Mouse (Mus musculus): ENCODE data around the gene Evi5l. TPM values are rescaled to one million over a fixed set of nuclear protein-coding genes. Genes with fewer than 3 reads are reported as not detected.

Evi5l gene
- total RNA-seq, 2 experiments from 2014 or later, result 2.2 to 2.9 TPM

DNA sequence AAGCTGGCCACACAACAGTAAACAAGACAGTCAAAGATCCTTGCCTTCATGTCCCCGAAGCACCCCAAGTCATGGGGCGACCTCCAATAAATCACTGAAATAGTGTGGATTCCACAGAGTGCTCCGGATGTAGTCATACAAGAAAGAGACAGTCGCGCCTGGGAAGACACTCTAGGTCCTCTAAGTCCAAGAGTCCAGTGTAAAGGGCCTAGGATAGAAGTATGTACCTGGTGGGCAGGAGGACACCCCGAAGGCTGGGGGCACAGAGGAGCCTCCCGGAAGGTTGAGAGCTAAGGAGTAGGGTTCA, 27.2 kb downstream of the Evi5l start:
- no peak for ATAC-seq (replicated peaks; ENCODE audit: low FRiP score, poor library complexity, severe bottlenecking)

DNA sequence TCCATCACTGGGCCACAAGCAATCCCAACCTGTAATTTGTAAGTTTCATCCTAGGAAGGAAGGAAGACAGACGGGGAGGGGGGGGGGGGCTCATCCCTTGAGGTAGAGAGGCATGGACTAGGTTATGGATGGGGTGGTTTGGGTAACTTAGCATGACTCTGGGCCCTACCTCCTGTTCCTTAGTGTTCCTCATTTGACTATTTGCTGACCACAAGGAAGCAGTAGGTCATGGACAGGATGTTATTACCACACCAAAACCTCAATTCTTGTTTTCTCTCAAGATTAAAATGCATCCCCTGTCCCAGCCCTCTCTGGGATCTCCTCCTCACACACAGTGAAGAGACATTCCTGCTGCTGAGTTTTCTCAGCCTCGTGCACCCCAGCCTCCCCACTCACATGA, 35.0 kb downstream of the Evi5l start:
- ATAC-seq (replicated peaks; ENCODE audit: low FRiP score, poor library complexity, severe bottlenecking), result no peak

DNA sequence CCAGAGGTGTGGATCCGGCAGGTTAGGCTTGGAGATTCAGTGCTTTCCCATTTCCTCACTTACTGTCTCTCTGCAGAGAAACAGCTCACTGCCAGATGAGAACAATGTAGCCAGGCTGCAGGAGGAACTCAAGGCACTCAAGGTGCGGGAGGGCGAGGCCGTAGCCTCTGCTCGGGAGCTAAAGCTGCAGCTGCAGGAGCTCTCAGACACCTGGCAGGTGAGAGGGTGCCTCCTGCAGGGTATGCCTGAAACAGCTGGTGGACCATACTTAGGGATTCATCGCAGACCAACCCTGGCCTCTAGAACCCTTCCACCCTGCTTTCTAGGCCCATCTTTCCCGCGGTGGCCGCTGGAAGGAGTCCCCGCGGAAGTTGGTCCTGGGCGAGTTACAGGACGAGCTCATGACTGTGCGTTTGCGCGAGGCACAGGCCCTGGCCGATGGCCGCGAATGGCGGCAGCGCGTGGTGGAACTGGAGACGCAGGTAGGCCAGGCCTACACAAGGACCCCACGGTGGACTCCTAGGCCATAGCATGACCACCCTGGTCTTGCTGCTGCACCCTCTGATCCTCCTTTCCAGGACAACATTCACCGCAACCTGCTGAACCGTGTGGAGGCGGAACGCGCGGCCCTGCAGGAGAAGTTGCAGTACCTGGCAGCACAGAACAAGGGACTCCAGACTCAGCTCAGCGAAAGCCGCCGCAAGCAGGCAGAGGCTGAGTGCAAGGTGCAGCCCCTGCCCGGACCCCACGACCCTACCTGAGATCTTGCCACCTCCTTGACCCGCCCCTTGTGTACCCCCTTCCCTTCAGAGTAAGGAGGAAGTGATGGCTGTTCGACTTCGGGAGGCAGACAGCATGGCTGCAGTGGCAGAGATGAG, 39.1 kb downstream of the Evi5l start:
- no peak for ATAC-seq (replicated peaks; ENCODE audit: low FRiP score, poor library complexity, severe bottlenecking)

DNA sequence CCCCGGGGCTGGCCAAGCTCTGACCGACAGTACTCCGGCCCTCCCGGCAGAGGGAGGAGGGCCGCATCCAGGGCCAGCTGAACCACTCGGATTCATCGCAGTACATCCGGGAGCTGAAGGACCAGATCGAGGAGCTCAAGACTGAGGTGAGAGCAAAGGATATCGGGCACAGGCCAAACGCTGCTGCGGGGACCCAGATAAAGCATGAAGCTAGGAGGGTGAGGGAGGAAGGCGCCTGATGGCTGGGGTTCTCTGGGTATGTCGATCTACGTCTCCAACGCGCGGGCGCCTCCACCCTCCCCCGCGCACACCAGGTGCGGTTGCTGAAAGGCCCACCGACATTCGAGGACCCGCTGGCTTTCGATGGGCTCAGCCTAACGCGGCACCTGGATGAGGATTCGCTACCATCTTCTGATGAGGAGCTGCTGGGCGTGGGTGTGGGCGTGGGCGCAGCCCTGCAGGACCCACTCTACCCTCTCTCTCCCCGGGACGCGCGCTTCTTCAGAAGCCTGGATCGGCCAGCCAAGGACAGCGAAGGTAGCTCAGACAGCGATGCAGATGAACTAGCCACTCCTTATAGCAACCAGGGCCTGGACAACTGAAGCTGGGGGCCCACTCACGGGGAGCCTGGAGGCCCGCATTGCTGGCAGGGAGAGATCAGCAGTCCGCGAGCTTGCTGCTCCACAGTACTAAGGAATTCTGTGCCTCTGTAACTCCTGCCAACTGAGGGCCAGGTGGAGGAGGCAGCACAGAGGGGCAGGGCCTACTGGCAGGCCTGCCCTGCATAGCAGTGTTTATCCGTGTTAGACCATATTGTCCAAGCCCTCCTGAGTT, 40.0 kb downstream of the Evi5l start:
- ATAC-seq (replicated peaks; ENCODE audit: low FRiP score, poor library complexity, severe bottlenecking), result no peak

DNA sequence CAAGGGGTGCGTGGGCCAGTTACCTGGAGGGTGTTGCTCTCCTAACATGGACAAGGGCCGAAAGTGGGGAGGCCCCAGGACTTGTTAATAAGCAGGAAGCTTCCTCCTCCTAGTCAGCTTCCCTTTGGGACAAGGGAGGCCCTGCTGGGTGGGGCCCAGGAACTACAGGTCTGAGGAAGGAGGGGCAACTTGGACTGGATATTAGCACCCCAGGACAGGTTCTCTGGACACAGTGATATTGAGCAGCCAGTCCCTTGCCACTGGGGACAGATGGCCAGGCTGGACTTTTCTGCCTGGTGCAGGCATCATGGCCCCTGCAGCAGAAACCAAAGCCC, 40.6 kb downstream of the Evi5l start:
- no peak for ATAC-seq (replicated peaks; ENCODE audit: low FRiP score, poor library complexity, severe bottlenecking)

DNA sequence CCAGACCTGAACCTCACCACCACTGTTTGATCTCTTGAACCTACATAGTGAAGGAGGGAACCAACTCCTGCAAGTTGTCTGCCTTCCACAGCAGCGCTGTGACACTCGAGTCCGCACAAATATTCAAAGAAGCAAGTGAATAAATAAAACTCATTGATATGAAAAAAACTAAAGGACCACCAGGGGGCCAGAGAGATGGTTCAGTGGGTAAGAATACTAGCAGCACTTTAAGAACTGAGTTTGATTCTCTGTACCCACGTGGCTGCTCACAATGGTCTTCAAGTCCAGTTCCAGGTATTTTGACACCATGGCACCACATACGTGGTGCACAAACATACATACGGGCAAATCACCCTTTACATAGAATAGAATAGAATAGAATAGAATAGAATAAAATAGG, 44.7 kb downstream of the Evi5l start:
- ATAC-seq (replicated peaks; ENCODE audit: low FRiP score, poor library complexity, severe bottlenecking), result no peak

DNA sequence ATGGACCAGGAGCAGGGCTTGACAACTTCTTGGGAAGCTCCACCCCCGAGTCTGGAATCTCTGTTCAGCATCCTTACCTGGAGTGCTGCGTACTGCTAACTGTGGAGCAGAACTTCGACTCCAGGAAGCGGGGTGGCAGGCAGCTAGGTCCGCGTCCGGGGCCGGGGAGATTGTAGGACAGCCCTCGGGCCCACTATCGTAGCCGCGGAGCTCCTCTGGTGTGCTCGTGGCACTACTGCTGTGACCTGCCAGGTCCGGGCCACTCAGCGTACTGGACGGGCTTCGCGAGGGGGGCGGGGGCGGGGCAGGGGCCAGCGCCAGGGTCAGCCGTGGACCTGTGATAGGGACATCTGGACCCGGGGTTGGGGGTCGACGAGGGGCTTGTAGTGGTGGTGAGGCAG, 46.4 kb downstream of the Evi5l start:
- ATAC-seq (replicated peaks; ENCODE audit: low FRiP score, poor library complexity, severe bottlenecking), result no peak

DNA sequence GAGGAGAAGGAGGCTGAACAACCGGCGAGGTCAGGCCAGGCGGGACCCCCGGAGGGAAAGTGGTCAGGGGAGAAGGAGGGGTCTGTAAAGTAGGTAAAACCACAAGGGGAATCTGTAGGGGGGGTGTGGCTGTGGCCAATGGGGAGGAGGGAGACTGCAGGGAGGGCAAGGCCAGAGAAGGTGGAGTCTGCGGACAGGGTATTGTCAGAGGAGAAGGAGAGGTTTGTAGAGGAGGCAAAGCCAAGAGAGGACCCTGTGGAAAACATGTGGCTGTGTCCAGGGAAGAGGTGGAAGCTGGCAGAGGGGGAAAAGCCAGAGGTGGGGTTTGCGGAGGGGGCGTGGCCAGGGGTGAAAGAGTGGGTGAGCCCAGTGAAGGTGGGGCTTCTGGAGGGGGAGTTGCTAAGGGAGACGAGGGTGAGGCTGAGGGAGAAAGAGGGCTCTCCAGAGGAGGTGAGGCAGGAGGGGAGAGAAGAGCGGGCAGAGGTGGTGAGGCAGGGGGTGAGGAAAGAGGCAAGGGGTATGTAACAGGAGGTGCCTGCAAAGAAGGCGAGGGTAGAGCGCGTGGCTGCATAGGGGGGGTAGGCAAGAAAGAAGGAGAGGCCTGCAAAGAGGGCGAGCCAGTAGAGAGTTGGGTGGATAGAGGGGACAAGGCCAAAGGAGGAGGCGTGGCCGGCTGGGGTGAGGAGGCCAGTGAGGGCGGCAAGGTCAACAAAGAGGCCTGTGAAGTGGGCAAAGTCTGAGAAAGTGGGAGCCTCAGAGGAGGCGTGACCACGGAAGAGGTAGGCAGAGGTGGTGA, 47.0 kb downstream of the Evi5l start:
- ATAC-seq (replicated peaks; ENCODE audit: low FRiP score, poor library complexity, severe bottlenecking), result no peak

DNA sequence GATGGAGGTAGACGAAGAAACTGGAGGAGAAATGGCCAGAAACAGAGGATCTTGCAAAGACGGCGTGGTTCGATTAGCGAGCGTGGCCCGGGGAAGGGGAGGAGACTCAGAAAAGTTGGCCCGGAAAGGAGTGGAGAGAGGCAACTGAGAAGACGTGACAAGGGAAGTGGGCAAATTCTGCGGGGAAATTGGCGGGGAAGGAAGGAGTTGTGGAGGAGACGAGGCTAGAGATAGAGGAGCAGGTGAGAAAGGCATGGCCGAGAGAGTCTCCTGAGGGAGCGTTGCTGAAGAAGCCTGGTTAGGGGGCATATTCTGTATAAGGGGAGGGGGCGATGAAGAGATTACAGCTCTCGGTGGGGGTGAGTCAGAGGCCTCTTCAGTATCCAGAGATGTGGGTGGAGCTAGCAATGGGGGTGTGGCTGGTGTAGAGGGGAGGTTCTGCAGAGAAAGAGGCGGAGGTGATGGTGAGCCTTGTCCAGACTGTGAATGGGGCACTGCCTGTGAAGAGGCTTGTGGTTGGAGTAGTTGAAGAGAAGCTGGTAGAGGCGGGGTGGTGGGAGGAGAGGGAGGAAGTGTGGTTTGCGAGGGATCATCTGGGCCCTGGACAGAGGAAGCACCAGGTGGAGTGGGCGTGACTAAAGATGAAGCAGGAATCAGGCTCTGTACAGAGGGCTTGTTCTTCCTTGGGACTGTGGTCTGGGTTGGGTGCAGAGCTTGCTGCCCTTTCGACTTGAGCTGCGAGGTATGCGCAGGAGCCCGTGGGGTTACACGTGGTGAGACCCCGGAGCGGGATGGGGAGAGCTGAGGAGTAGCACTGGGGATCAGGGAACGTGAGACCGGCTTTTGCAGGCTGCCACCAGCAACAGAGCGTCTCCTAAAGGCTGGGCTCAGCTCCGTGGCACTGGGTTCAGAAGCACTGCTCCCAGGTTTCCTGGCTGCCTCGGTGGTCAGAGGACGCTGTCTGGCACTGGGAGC, 47.9 kb downstream of the Evi5l start:
- ATAC-seq (replicated peaks; ENCODE audit: low FRiP score, poor library complexity, severe bottlenecking), result peak; percentile 62

DNA sequence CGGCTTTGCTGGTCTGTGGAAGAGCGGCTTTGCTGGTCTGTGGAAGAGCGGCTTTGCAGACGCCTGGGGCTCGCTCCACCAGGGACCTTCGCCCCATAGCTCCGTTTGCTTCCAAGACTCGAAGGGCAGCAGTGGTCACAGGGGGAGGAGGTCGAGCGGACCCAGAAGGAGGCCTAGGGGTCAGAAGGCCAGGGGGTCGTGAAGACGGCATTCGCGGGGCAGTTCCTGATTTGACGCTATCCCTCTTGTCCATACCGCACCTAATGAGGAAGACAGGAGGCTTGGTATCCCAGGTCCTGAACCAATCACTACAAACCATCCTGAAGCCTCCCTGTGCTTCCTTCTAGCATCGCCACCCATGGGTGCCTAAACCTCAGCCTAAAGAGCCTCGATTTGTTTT, 49.9 kb downstream of the Evi5l start:
- no peak for ATAC-seq (replicated peaks; ENCODE audit: low FRiP score, poor library complexity, severe bottlenecking)

DNA sequence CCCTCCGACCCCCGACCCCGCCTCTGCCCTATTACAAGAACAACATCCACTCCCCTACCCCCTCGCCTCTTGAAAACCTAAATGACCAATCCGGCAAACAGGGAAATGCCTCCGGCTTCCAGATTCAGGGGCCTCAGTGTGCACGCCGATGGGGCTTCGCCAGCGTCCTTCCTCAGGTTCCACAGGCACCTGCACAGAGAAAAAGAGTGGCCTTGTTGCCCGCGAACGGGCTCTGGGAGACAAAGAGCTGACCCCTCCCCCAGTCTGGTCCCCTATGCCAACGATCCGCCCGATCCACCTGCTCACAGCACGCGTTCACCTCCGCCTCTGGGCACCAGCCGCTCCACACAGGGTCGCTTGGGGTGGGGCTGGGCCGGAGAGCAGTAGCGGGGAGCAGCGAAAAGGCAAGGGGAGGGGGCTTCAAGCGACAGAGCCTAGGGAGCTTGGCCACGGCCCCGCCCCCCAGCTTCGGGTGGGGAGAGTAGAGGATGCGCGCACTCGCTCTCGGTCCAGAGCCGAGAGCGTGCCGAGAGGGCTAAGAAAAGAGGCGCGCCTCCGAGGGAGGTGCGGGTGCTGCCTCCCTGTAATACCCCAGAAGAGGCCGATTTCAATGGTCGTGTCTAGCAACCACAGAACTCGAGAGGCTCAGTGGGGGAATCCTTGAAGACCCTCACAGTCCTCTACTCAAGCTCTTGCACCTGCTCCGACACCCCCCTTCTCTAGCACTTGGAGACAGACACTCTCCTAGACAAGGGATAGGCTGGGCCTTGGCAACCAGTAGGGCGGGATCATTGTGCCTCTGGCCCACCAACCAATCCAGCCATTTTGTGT, 50.6 kb downstream of the Evi5l start, which contains the start of gene Prr36:
TSS of gene Prr36 (minus strand) at position 669 of the 831 bp plus-strand sequence.
- ATAC-seq (replicated peaks; ENCODE audit: low FRiP score, poor library complexity, severe bottlenecking), result no peak

DNA sequence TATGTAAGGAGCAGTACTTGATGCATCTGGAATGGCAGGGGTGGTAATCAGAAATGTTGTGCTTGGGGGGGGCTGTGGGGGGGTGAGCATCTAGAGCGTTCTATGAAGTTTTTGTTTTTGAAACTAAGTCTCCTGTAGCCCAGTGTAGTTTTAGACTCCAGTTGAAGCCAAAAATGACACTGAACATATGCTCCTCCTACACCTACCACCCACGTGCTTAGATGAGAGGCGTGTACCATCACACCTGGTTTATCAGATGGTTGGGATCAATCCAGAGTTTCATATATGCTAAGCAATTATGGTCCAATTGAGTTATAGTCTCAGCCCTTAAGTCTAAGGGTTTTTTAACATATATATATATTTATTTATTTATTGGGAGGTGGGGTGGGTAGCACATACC, 53.2 kb downstream of the Evi5l start:
- ATAC-seq (replicated peaks; ENCODE audit: low FRiP score, poor library complexity, severe bottlenecking), result no peak

DNA sequence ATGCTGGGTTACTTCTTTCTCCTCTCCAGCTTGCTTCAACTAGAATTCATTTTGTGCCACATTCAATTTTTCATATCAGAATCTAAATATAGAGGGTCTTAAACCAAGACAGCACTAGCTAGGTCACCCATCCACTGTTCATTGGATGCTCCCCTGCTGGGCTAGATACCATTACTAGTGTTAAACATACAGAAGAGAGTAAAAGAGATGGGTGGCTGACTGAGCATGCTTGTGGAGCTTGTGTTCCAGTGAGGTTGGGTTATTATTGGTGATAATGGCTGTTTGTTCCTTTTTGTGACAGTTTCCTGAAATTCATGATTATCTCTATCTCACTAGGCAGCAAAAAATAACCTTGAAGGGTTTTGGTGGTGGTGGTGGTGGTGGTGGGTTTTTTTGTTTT, 55.7 kb downstream of the Evi5l start:
- ATAC-seq (replicated peaks; ENCODE audit: low FRiP score, poor library complexity, severe bottlenecking), result no peak

DNA sequence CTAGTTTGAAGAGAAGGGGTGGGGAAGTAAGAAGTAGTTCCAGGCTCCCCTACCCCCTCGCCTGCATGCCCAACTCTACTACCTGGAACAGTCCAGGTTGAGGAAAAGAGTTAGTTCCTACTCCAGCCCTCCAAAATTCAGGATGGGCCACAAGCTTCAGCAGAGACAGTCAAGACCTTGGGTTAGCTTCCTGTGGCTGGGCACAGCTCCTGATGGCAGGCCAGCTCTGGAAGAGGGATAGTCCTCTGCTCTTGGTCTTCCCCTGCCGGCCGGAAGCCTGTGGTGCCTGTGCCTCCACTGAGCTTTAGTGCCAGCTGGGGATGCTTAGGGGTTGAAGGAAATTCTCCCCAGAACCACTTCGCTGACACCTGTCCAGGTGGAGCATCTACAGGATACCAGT, 60.0 kb downstream of the Evi5l start:
- no peak for ATAC-seq (replicated peaks; ENCODE audit: low FRiP score, poor library complexity, severe bottlenecking)

DNA sequence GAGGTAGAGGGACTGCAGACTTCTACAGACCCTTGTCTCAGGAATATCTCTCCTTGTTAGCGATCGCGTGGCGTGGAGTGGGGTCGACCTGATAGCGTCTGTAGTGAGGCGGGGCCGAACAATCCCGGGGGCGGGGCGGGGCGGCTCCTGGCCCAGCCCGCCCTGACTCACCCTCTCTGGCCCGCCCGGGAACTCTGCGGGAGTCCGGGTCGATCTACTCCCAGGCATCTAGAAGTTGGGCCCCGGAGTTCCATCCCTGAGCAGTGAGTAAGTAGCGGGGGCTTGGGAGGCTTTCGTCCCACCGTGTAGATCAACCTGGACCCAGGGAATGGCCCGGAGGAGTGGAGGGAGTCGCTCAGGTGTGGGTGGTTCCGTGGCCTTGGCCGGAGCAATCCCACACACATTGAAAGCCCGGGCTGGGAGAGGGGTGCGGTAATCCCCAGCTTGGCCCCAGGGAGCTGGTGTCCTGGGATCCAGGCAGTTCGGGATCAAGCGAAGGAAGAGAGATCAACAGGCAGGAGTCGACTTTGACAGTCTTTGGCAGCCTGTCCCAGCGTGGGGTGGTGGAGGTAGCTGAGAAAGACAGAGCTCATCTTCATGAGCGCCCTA, 60.5 kb downstream of the Evi5l start, which contains the start of gene Lrrc8e:
TSS of gene Lrrc8e (plus strand) at position 89 of the 609 bp plus-strand sequence.
- peak; percentile 67; the same call in 1 of the 2 replicates for ATAC-seq (replicated peaks; ENCODE audit: low FRiP score, poor library complexity, severe bottlenecking)

DNA sequence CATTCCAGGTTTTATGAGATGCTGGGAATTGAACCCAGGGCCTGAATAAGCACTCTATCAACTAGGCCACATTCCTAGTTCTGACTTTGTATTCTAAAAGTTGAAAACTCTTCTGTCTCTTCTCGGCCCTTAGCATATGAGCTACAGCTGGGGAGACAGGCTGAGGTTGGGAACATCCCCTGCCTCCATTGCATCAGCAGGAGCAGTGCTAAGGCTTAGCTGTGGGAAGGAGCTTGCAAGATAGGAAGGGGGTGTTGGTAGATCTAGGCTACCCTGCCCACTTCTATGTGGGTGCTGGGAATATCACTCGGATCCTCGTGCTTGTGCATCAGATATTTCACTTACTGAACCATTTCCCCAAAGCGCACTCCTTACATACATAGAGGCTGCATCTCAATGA, 61.6 kb downstream of the Evi5l start:
- ATAC-seq (replicated peaks; ENCODE audit: low FRiP score, poor library complexity, severe bottlenecking), result no peak

DNA sequence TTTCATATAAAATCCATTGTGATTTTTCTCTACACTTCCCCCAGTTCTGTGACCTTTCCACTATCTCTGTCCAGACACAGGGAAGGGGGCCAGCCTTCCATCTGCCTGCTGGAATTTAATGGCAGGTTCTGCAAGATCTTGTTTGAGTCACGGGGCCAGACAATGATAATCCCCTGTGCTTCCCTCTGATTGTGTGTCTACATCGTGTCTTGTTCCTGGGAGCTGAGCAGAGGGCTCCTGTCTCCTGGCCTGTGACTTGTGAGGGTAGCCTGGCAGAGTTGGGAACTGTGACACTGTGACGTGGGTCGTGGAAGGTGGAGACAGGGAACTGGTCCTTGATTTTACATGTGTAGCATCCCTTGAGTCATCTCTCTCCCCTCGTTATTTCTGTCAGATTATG, 63.4 kb downstream of the Evi5l start:
- ATAC-seq (replicated peaks; ENCODE audit: low FRiP score, poor library complexity, severe bottlenecking), result no peak

Data from erythroid progenitor cell, adult 5-6 weeks (primary cell).